Mouse (Mus musculus) heart, postnatal 0 days (tissue): Measurements from ENCODE around the gene Gm10226. TPM values are rescaled to one million over a fixed set of nuclear protein-coding genes. Genes with fewer than 3 reads are reported as not detected.
A peak's percentile ranks its signal among the peaks of the same experiment; 100 is the strongest.
"Not testable (repeated sequence)": the region's sequence is repeated elsewhere in the genome, so short reads cannot be mapped to it uniquely, and the experiment has no call there.

Experiments used
- ATAC-seq: fragments of 200-750 bp; cut with Nextera tagmentation; 2 replicates; pipeline ENCODE4 v1.8.0; 2017; ENCODE audit warnings: low read depth, moderate number of reproducible peaks, moderate library complexity; ENCODE audit not compliant: insufficient read depth
- DNase-seq: peaks from one replicate; pipeline ENCODE4 v3.0.0-alpha.2; 2016; ENCODE audit warnings: low spot score
- H3K27ac ChIP-seq: fragments of 300-500 bp; sonication (generic); 2 replicates; pipeline ENCODE4 v1.5.1; 2014; ENCODE audit warnings: low read depth, mild to moderate bottlenecking
- H3K27me3 ChIP-seq: fragments of 300-500 bp; sonication (generic); 2 replicates; pipeline ENCODE4 v1.6.1; 2014; ENCODE audit warnings: low read length, mixed read lengths; ENCODE audit not compliant: control insufficient read depth, insufficient read depth
- H3K36me3 ChIP-seq: fragments of 300-500 bp; sonication (generic); replicated peaks from 2 replicates; pipeline ENCODE4 v1.6.1; 2014; ENCODE audit warnings: low read length, mixed read lengths; ENCODE audit not compliant: control insufficient read depth, insufficient read depth
- H3K4me1 ChIP-seq: fragments of 300-500 bp; sonication (generic); 2 replicates; pipeline ENCODE4 v1.6.1; 2014; ENCODE audit warnings: antibody characterized with exemption; ENCODE audit not compliant: control insufficient read depth, insufficient read depth
- H3K4me2 ChIP-seq: fragments of 300-500 bp; sonication (generic); 2 replicates; pipeline ENCODE4 v1.6.1; 2014; ENCODE audit warnings: low read depth, mild to moderate bottlenecking, low read length, moderate library complexity
- H3K4me3 ChIP-seq: fragments of 300-500 bp; sonication (generic); 2 replicates; pipeline ENCODE4 v1.5.1; 2014; ENCODE audit warnings: low read depth, low read length
- H3K9ac ChIP-seq: fragments of 300-500 bp; sonication (generic); replicated peaks from 2 replicates; pipeline ENCODE4 v1.6.1; 2014; ENCODE audit warnings: low read depth, low read length, mixed read lengths
- H3K9me3 ChIP-seq: fragments of 300-500 bp; sonication (generic); replicated peaks from 2 replicates; pipeline ENCODE4 v1.6.1; 2016; ENCODE audit warnings: low read length; ENCODE audit not compliant: control insufficient read depth
- CTCF ChIP-seq: IDR thresholded peaks from 2 replicates; pipeline ENCODE4 v1.5.1; 2016; ENCODE audit warnings: antibody characterized with exemption, control low read depth, low read depth
- EP300 ChIP-seq: IDR thresholded peaks from 2 replicates; pipeline ENCODE4 v1.6.1; 2016; ENCODE audit warnings: antibody characterized with exemption, low read depth
- WGBS: fragments of 180-500 bp; shearing (Covaris S2); extraction: QIAGEN DNeasy Blood & Tissue Kit; methylation state at CpG from one replicate; pipeline ENCODE4 v1.1.7; 2014; 5-methylcytosine and 5-hydroxymethylcytosine counted together
- polyA plus RNA-seq: library from polyadenylated mRNA; unstranded; fragments of >200 nt; fragmentation: Nextera tagmentation; extraction: Ambion mirVana; gene quantifications from 2 replicates; pipeline ENCODE4 v1.2.1, GENCODE M21; 2015
- total RNA-seq: library from RNA; depleted of rRNA; stranded (reverse); fragments of >200 nt; gene quantifications from 2 replicates; pipeline ENCODE4 v1.2.3, GENCODE M21; 2014; ENCODE audit warnings: low replicate concordance; rRNA removed

The Gm10226 gene
- not detected in 2 replicates for total RNA-seq
- polyA plus RNA-seq = 2.1 and 2.8 TPM in 2 replicates

- Histone ChIP-seq H3K9me3 (no peaks in the 10 kb centered on the region), H3K27me3 (no peaks in the 10 kb centered on the region), H3K36me3 (peaks cover 13% of the 10 kb centered on the region; the same call in 1 of the 2 replicates), H3K9ac (no peak within 1 kb of the TSS), H3K27ac (no peak within 1 kb of the TSS), H3K4me3 (no peak within 1 kb of the TSS), H3K4me2 (no peak within 1 kb of the TSS), H3K4me1 (no peaks in the 10 kb centered on the region)
- no peak for DNase-seq
- ATAC-seq = no peak
- WGBS = 75% methylated on average over 3 of the region's 3 CpGs
- TF ChIP-seq CTCF (no peak), EP300 (no peak)
These were observed at the start of gene Gm10226 for GRCm38 (mm10) chr17:21691560-21691959. Gene Gm10226 (plus strand): TSS chr17:21691860.

- H3K27me3 ChIP-seq = no peaks in the 10 kb centered on the region
- no peak for TF ChIP-seq EP300
- TF ChIP-seq CTCF = no peak
- no peaks in the 10 kb centered on the region for H3K9me3 ChIP-seq
- H3K27ac ChIP-seq = no peak overlapping the region
- H3K36me3 ChIP-seq = no peaks in the 10 kb centered on the region
- no peak overlapping the region for H3K9ac ChIP-seq
- H3K4me1 ChIP-seq = no peaks in the 10 kb centered on the region
- ATAC-seq (no peak), DNase-seq (no peak)
- H3K4me2 ChIP-seq = no peak overlapping the region
- H3K4me3 ChIP-seq = no peak overlapping the region
- 74% methylated on average over 3 of the region's 3 CpGs for WGBS
These were observed 42.9 kb upstream of the Gm10226 start for GRCm38 (mm10) chr17:21648791-21649190.

GRCm38 (mm10) chr17:21649936-21650335 is 41.7 kb upstream of the Gm10226 start:
- H3K9ac ChIP-seq = no peak overlapping the region
- H3K4me3 ChIP-seq = peak overlapping the region; percentile 54
- peak overlapping the region; percentile 50 for H3K4me2 ChIP-seq
- peak; percentile 42; the same call in 1 of the 2 replicates for ATAC-seq
- DNase-seq = peak; percentile 51
- H3K27ac ChIP-seq = peak overlapping the region; percentile 78
- no peaks in the 10 kb centered on the region for H3K9me3 ChIP-seq
- no peaks in the 10 kb centered on the region for H3K4me1 ChIP-seq
- H3K27me3 ChIP-seq = no peaks in the 10 kb centered on the region
- peak; percentile 40; the same call in 1 of the 2 replicates for TF ChIP-seq CTCF
- no peak for TF ChIP-seq EP300
- no peaks in the 10 kb centered on the region for H3K36me3 ChIP-seq
- WGBS = 25% methylated on average over 2 of the region's 2 CpGs

GRCm38 (mm10) chr17:21650364-21650907 is 41.2 kb upstream of the Gm10226 start, which contains the start of gene Zfp983:
Gene Zfp983 (plus strand): TSS chr17:21650624.
- H3K9ac ChIP-seq = not testable (repeated sequence)

GRCm38 (mm10) chr17:21678826-21679225 is 12.8 kb upstream of the Gm10226 start:
- not testable (repeated sequence) for DNase-seq

More at GRCm38 (mm10) chr17:21650364-21650907, 41.2 kb upstream of the Gm10226 start, which contains the start of gene Zfp983:
- Histone ChIP-seq H3K27ac (peak within 1 kb of the TSS; percentile 78), H3K4me3 (peak within 1 kb of the TSS; percentile 54), H3K4me2 (peak within 1 kb of the TSS; percentile 50)
- H3K9me3 ChIP-seq, H3K36me3 ChIP-seq, H3K4me1 ChIP-seq, H3K27me3 ChIP-seq: not testable (repeated sequence)
- DNase-seq (peak; percentile 88), ATAC-seq (peak; percentile 100)
- under 1% methylated on average over 17 of the region's 17 CpGs for WGBS

More at GRCm38 (mm10) chr17:21678826-21679225, 12.8 kb upstream of the Gm10226 start:
- not testable (repeated sequence) for H3K36me3 ChIP-seq, H3K4me2 ChIP-seq, H3K27ac ChIP-seq, H3K9ac ChIP-seq, H3K4me3 ChIP-seq, H3K9me3 ChIP-seq, H3K4me1 ChIP-seq, H3K27me3 ChIP-seq, ATAC-seq
- WGBS = 19% methylated on average over 1 of the region's 1 CpGs
